Mouse (Mus musculus) spleen, adult 18-20 months (tissue): ENCODE results near the gene Dvl1.

Experiments
- DNase-seq, 2 experiments: peaks; one replicate each; pipeline ENCODE4 v3.0.0; 2022; ENCODE audit warnings: mixed read lengths in 2 of 2

Gene Dvl1

DNA sequence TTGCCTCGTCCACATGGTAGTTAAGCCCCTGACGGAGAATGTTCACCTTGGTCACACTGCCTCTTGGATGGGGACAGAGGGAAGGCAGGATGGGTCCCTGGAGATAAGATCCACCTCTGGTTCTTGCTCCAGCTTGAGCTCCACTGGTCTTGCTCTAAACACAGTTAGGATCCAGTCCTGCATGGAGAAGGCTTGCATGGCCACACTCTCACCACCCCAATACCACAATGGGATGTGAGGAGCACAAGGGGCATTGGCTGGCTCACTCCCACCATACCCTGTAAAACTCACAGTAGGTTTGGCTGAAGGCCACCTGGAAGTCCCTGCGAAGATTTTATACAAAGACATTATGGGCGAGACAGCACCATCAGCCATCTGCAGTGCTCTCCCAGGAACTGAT, 61.5 kb downstream of the Dvl1 start:
- no peak for DNase-seq
